Mouse (Mus musculus) small intestine, adult 2 months (tissue): ENCODE measurements around the gene Sstr5. TPM values are rescaled to one million over a fixed set of nuclear protein-coding genes. Genes with fewer than 3 reads are reported as not detected.

Experiments used
- H3K27ac ChIP-seq: fragments of 200-500 bp; 2 replicates; pipeline ENCODE4 v1.5.1; 2012; ENCODE audit warnings: low read depth, low read length, control low read depth, inconsistent platforms; ENCODE audit not compliant: insufficient read depth
- H3K27me3 ChIP-seq: fragments of 200-500 bp; 2 replicates; pipeline ENCODE4 v1.6.1; 2012; ENCODE audit warnings: mild to moderate bottlenecking, moderate library complexity, low read length, inconsistent platforms; ENCODE audit not compliant: control insufficient read depth, insufficient read depth
- H3K36me3 ChIP-seq: fragments of 200-500 bp; 2 replicates; pipeline ENCODE4 v1.6.1; 2012; ENCODE audit warnings: mild to moderate bottlenecking, low read length, control low read depth, inconsistent platforms; ENCODE audit not compliant: control insufficient read depth, insufficient read depth
- H3K4me1 ChIP-seq: fragments of 200-500 bp; 2 replicates; pipeline ENCODE4 v1.6.1; 2012; ENCODE audit warnings: low read length, inconsistent platforms, mixed read lengths; ENCODE audit not compliant: control insufficient read depth, insufficient read depth, insufficient read length
- H3K4me3 ChIP-seq: fragments of 200-500 bp; 2 replicates; pipeline ENCODE4 v1.5.1; 2012; ENCODE audit warnings: low read depth, mild to moderate bottlenecking, control low read depth, inconsistent platforms, low read length, moderate library complexity
- CTCF ChIP-seq: fragments of 200-500 bp; IDR thresholded peaks from 2 replicates; pipeline ENCODE4 v1.5.1; 2012; ENCODE audit warnings: low read depth, mild to moderate bottlenecking, control low read depth, inconsistent platforms, low read length, moderate library complexity, mixed read lengths; ENCODE audit not compliant: insufficient replicate concordance, insufficient read length; ENCODE audit errors: extremely low read depth
- POLR2A ChIP-seq: fragments of 200-500 bp; IDR thresholded peaks from 2 replicates; pipeline ENCODE4 v1.6.1; 2012; ENCODE audit warnings: low read depth, mild to moderate bottlenecking, control low read depth, inconsistent platforms, low read length, moderate library complexity
- WGBS: fragments of 180-500 bp; shearing (Covaris S2); methylation state at CpG from one replicate; pipeline ENCODE4 v1.1.7; 2018; 5-methylcytosine and 5-hydroxymethylcytosine counted together
- polyA plus RNA-seq: library from polyadenylated mRNA; depleted of rRNA; stranded (reverse); fragments of >200 nt; gene quantifications from 2 replicates; pipeline ENCODE4 v1.2.3, GENCODE M21; 2012; rRNA removed

Gene Sstr5
- 0.29 and 0.53 TPM in 2 replicates for polyA plus RNA-seq

- Histone ChIP-seq H3K27ac (no peak within 1 kb of the TSS), H3K36me3 (no peaks in the 10 kb centered on the region), H3K4me1 (peaks cover 6% of the 10 kb centered on the region), H3K4me3 (no peak within 1 kb of the TSS), H3K27me3 (peaks cover 14% of the 10 kb centered on the region)
- TF ChIP-seq POLR2A (no peak), CTCF (no peak)
- 2% methylated on average over 28 of the region's 28 CpGs for WGBS
Observed at GRCm38 (mm10) chr17:25497013-25497412, at the start of gene Sstr5. Sstr5 (minus strand) TSS chr17:25497288.

GRCm38 (mm10) chr17:25541768-25542167, 44.7 kb upstream of the Sstr5 start:
- TF ChIP-seq CTCF = no peak
- no peak for TF ChIP-seq POLR2A
- 69% methylated on average over 4 of the region's 4 CpGs for WGBS
- no peak overlapping the region for H3K4me3 ChIP-seq

DNA sequence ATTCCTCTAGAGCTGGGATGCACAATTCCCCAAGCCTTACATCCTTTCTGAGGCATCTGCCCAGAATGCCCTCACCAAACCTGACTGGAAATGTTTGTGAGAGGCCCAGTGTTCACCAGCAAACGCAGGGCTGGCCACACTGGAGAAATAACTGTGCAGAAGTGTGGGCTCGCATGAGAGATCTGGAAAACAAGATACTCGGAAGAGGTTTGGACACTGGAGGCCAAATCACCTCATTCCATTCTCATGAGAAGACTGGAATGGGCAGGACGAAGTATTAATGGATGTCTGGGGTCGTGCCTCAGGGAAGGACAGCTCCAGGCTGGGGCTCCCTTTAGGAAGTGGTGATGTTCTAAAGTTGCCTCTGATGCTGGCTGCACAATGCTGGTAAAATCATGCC, 43.6 kb upstream of the Sstr5 start:
- H3K36me3 ChIP-seq = no peaks in the 10 kb centered on the region
- TF ChIP-seq POLR2A = no peak
- TF ChIP-seq CTCF = no peak
- H3K27ac ChIP-seq = no peak overlapping the region
- 61% methylated on average over 5 of the region's 5 CpGs for WGBS
- no peaks in the 10 kb centered on the region for H3K4me1 ChIP-seq
- no peak overlapping the region for H3K4me3 ChIP-seq
- no peaks in the 10 kb centered on the region for H3K27me3 ChIP-seq

More at GRCm38 (mm10) chr17:25541768-25542167, 44.7 kb upstream of the Sstr5 start:
- no peaks in the 10 kb centered on the region for H3K4me1 ChIP-seq
- H3K36me3 ChIP-seq = no peaks in the 10 kb centered on the region
- no peaks in the 10 kb centered on the region for H3K27me3 ChIP-seq
- H3K27ac ChIP-seq = no peak overlapping the region

DNA sequence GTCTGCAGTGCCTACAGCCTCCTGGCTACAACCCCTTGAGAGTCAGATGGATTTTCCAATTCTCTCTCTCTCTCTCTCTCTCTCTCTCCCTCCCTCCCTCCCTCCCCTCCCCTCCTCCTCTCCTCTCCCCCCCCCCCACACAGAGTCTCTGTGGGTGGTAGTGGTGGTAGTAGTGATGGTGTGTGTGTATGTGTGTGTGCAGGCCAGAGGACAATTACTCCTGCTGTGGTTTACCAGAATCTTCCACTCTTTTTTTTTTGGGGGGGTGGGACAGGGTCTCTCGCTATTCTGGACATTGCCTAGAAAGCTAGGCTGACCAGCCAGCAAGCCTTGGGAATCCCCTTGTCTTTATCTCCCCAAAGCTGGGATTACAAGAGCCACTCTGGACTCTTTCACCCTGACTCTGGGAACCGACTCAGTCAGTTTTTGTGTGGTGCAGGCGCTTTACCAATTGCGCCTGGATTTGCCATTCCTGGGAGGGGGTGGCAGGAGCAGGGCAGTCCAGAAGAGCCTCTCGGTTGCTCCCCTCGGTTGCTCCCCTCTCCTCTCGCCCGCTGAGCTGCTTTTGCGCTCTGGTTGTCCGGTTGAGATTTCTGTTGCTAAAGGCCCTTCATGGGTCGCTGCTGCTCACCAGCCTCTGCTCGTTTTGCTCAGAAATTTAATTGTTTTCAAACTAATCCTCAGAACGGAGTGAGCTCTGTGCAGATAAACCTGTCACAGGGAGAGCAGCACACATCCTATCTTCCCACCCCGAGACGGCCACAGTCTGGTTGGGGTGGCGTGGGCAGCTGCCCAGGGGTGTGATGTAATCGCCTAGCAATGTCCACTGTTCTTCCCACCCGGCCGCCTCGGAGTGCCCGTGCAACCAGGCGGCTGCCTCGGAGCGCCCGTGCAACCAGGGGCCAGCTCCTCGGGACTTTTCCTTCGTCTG, 42.1 kb upstream of the Sstr5 start:
- Histone ChIP-seq H3K4me1 (no peaks in the 10 kb centered on the region), H3K36me3 (no peaks in the 10 kb centered on the region), H3K4me3 (no peak overlapping the region), H3K27ac (no peak overlapping the region), H3K27me3 (no peaks in the 10 kb centered on the region)
- 42% methylated on average over 27 of the region's 27 CpGs for WGBS
- TF ChIP-seq POLR2A (no peak), CTCF (no peak)

GRCm38 (mm10) chr17:25530357-25531022, 33.4 kb upstream of the Sstr5 start:
- 51% methylated on average over 8 of the region's 8 CpGs for WGBS
- no peak for TF ChIP-seq CTCF
- H3K4me1 ChIP-seq = no peaks in the 10 kb centered on the region
- no peaks in the 10 kb centered on the region for H3K36me3 ChIP-seq
- no peak overlapping the region for H3K4me3 ChIP-seq
- H3K27me3 ChIP-seq = no peaks in the 10 kb centered on the region
- H3K27ac ChIP-seq = no peak overlapping the region

- Histone ChIP-seq H3K4me3 (no peak overlapping the region), H3K27ac (no peak overlapping the region), H3K36me3 (no peaks in the 10 kb centered on the region), H3K27me3 (no peaks in the 10 kb centered on the region), H3K4me1 (no peaks in the 10 kb centered on the region)
- WGBS = 78% methylated on average over 12 of the region's 12 CpGs
- TF ChIP-seq POLR2A (no peak), CTCF (no peak)
Observed at GRCm38 (mm10) chr17:25522080-25522479, 25.0 kb upstream of the Sstr5 start.

DNA sequence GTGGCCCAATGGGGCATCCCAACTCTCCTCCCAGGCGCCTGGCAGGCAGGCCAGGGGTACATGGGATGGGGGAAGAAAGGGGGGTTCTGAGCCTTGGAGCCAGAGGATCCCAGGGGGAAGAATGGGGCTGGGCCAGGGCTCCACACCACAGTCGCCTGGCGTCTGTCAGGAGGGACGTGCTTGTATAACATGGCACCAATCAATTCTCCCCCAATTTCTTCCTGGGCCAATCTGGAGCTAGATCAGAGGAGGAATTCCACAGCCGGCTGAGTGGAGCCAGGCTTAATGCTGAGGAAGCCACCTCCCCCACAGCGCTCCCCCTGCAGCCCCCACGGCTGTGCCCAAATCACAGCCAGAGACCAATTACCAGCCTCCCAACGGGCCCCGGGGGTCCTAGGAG, 23.4 kb upstream of the Sstr5 start:
- 59% methylated on average over 9 of the region's 9 CpGs for WGBS
- H3K27ac ChIP-seq = no peak overlapping the region
- TF ChIP-seq POLR2A = no peak
- TF ChIP-seq CTCF = no peak

More for the DNA sequence above, 23.4 kb upstream of the Sstr5 start:
- H3K36me3 ChIP-seq = no peaks in the 10 kb centered on the region
- no peaks in the 10 kb centered on the region for H3K4me1 ChIP-seq
- no peaks in the 10 kb centered on the region for H3K27me3 ChIP-seq
- H3K4me3 ChIP-seq = no peak overlapping the region
